In the genomic region with DNA sequence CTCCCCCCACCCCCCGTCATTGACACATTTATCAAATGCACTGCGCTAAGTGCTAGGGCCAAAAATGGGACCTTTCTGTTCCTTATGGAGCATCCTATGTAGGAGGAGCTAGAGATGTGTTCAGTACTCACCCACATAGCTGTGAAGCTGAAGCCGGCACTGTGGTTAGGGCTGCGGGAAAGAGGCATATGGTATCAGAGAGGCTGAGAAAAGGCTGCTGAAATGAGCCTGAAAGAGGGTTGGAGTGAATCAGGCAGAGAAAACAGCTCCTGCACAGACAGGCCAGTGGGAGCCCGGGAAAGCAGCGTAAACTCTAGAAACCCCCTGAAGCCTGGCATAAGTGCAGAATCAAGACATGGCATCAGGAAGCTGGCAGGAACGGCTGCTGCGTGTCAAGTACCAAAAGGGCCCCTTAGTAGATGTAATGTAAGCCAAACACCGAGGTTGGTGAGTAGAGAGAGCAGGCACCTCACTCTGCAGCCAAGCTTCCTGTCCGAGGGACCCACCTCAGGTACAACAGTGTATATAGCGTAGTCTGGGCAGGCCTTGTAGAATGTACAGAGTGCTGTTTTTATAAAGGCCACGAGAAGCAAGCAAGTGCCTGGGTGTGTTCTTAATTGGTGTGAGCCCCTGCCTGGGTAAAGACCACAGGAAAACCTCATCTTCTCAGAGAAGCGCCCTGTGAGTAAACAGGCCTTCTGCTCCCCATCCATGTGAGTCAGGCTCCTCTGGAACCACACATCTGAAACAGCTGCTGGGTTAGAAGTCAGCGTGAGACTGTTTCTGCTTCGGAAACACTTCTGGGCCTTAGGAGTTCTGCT, we compare ENCODE assay signal across 8 mouse cellular contexts. TPM values are rescaled to one million over a fixed set of nuclear protein-coding genes. Genes with fewer than 3 reads are reported as not detected.
DNase-seq lines count a peak whose midpoint lies in the region.

No protein-coding gene starts in this region.

- no peaks in the 10 kb centered on the region for H3K9me3 ChIP-seq in heart, embryonic 10.5 days
- no peaks in the 10 kb centered on the region for H3K9me3 ChIP-seq in megakaryocyte, embryonic 14.5 days

- peaks cover 47% of the 10 kb centered on the region for H3K4me1 ChIP-seq in heart, embryonic 10.5 days
- peaks cover 91% of the 10 kb centered on the region for H3K4me1 ChIP-seq in megakaryocyte, embryonic 14.5 days

- no peaks in the 10 kb centered on the region for H3K27me3 ChIP-seq in heart, embryonic 10.5 days (ENCODE audit: insufficient read depth, poor library complexity, severe bottlenecking)
- no peaks in the 10 kb centered on the region for H3K27me3 ChIP-seq in megakaryocyte, embryonic 14.5 days (replicated peaks)

- H3K4me3 ChIP-seq in heart, embryonic 10.5 days: no peak overlapping the region
- H3K4me3 ChIP-seq in megakaryocyte, embryonic 14.5 days (replicated peaks): peak overlapping the region; percentile 87

- no peaks in the 10 kb centered on the region for H3K36me3 ChIP-seq in heart, embryonic 10.5 days
- peaks cover 57% of the 10 kb centered on the region for H3K36me3 ChIP-seq in megakaryocyte, embryonic 14.5 days (replicated peaks; ENCODE audit: low read length)

- WGBS in heart, embryonic 10.5 days: 64% methylated on average over 15 of the region's 15 CpGs

- peak overlapping the region; percentile 47; the same call in 1 of the 2 replicates for H3K27ac ChIP-seq in heart, embryonic 10.5 days

- DNase-seq in heart, embryonic 10.5 days (ENCODE audit: low spot score): peak; percentile 19
- DNase-seq in heart, adult 9 months (ENCODE audit: low spot score in 2 of 2): no peak
- peak; percentile 62 for DNase-seq in CD4-positive helper T cell, adult 2 months (ENCODE audit: low read depth, low spot score)
- DNase-seq in frontal cortex, postnatal 14 days (ENCODE audit: low spot score in 2 of 2): peak; percentile 39 to 52
- no peak for DNase-seq in adrenal gland, postnatal 10 days
- DNase-seq in cerebellum, adult 11 months: no peak
- no peak for DNase-seq in lung, postnatal 14 days

RNA-seq across cellular contexts. Expression of a gene that starts 10.9 kb away (rescaled TPM):
- polyA plus RNA-seq in heart, embryonic 10.5 days (2016; fragmentation: Nextera tagmentation; extraction: Ambion mirVana): 54.5 and 87.5 TPM in 2 replicates
- 8.1 and 25.3 TPM in 2 replicates for polyA plus RNA-seq in megakaryocyte, embryonic 14.5 days (2012; ENCODE audit: insufficient read depth, low replicate concordance)
- 10 to 100 TPM; 79.0 to 91.6 TPM for total RNA-seq in adrenal gland, postnatal 10 days (2021)

RNA-seq across cellular contexts. Expression of a gene that starts 16.0 kb away (rescaled TPM):
- polyA plus RNA-seq in heart, embryonic 10.5 days (2016; fragmentation: Nextera tagmentation; extraction: Ambion mirVana): 88.8 and 90.6 TPM in 2 replicates
- polyA plus RNA-seq in megakaryocyte, embryonic 14.5 days (2012; ENCODE audit: insufficient read depth, low replicate concordance): 4.7 and 9.4 TPM in 2 replicates
- 10 to 100 TPM; 59.4 to 66.5 TPM for total RNA-seq in adrenal gland, postnatal 10 days (2021)

RNA-seq across cellular contexts. Expression of a gene that starts 31.1 kb away (rescaled TPM):
- 10.5 and 17.5 TPM in 2 replicates for polyA plus RNA-seq in heart, embryonic 10.5 days (2016; fragmentation: Nextera tagmentation; extraction: Ambion mirVana)
- not detected in 2 replicates for polyA plus RNA-seq in megakaryocyte, embryonic 14.5 days (2012; ENCODE audit: insufficient read depth, low replicate concordance)
- total RNA-seq in adrenal gland, postnatal 10 days (2021): 10 to 100 TPM in 1 of 2 experiments, 1 to 10 TPM in 1; 3.1 to 17.1 TPM

RNA-seq across cellular contexts. Expression of a gene that starts 42.5 kb away (rescaled TPM):
- 23.8 and 24.0 TPM in 2 replicates for polyA plus RNA-seq in heart, embryonic 10.5 days (2016; fragmentation: Nextera tagmentation; extraction: Ambion mirVana)
- 0.52 and 2.5 TPM in 2 replicates for polyA plus RNA-seq in megakaryocyte, embryonic 14.5 days (2012; ENCODE audit: insufficient read depth, low replicate concordance)
- total RNA-seq in adrenal gland, postnatal 10 days (2021): 10 to 100 TPM; 37.0 to 43.5 TPM

Comparison
In these comparisons a context has a peak if more than half of its experiments do, and no peak if none do; other contexts are left out.
1. DNase-seq: peak in heart, embryonic 10.5 days (single experiment), CD4-positive helper T cell, adult 2 months (single experiment) and frontal cortex, postnatal 14 days (2 of 2); none in heart, adult 9 months (0 of 2), adrenal gland, postnatal 10 days (single experiment), cerebellum, adult 11 months (single experiment) and lung, postnatal 14 days (single experiment).
2. RNA of a gene that starts 31.1 kb away (polyA plus RNA-seq): 10.5 to 17.5 TPM in heart, embryonic 10.5 days; not detected in megakaryocyte, embryonic 14.5 days; every median in the first group is over 10 times any median in the second.